ENCODE assay signal across 17 mouse cellular contexts in the genomic region with DNA sequence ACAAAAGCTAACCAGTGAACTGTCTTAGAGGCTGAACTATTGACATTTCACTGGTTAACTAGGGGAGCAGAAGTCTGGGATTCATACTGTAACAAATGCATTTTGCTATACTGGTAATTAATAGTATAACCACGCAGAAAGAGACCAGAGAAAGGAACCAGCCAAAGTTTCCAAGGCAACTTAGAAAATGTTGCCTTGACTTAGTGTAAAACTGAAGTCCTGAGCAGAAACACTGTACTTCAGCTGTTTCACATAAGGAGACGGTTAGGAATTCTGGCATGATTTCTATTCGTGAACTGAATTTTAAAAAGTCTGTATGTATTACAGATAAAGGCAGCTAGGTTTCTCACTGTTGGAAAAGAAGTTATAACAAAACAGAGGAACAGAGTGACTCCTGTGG.
DNase-seq lines count a peak whose midpoint lies in the region; ATAC-seq and TF ChIP-seq lines count a peak whose summit lies in the region.
"Had no signal": no experiment of that assay in that cellular context is flagged by ENCODE, and none has a peak within 500 bp of the region (broad histone marks: within the 10 kb centered on the region; RNA-seq: fewer than 3 reads in every experiment).

No protein-coding gene starts in this region.

- no peak for ATAC-seq in hindbrain, embryonic 15.5 days (ENCODE audit: low FRiP score, low read depth)
- no peak for ATAC-seq in hindbrain, embryonic 13.5 days (ENCODE audit: low FRiP score)
- ATAC-seq in midbrain, embryonic 11.5 days (ENCODE audit: low FRiP score), result no peak
- no peak for ATAC-seq in midbrain, embryonic 16.5 days
- ATAC-seq in embryonic facial prominence, embryonic 14.5 days (ENCODE audit: low read depth), result no peak
- no peak for ATAC-seq in intestine, postnatal 0 days

- no peaks in the 10 kb centered on the region for H3K36me3 ChIP-seq in hindbrain, embryonic 15.5 days
- no peaks in the 10 kb centered on the region for H3K36me3 ChIP-seq in hindbrain, embryonic 13.5 days
- H3K36me3 ChIP-seq in midbrain, embryonic 11.5 days (ENCODE audit: control insufficient read depth, insufficient read depth, low read length), result no peaks in the 10 kb centered on the region
- H3K36me3 ChIP-seq in midbrain, embryonic 16.5 days (ENCODE audit: control insufficient read depth, insufficient read depth, low read length), result no peaks in the 10 kb centered on the region
- no peaks in the 10 kb centered on the region for H3K36me3 ChIP-seq in embryonic facial prominence, embryonic 14.5 days (ENCODE audit: control insufficient read depth, insufficient read depth, low read length)
- H3K36me3 ChIP-seq in intestine, postnatal 0 days (ENCODE audit: control insufficient read depth, insufficient read depth), result no peaks in the 10 kb centered on the region
- H3K36me3 ChIP-seq: forebrain, embryonic 12.5 days; heart, embryonic 13.5 days had no signal

- H3K27ac ChIP-seq in hindbrain, embryonic 15.5 days (replicated peaks), result peak overlapping the region; percentile 1; the same call in 1 of the 2 replicates
- H3K27ac ChIP-seq in hindbrain, embryonic 13.5 days, result no peak overlapping the region
- no peak overlapping the region for H3K27ac ChIP-seq in midbrain, embryonic 11.5 days (ENCODE audit: low read depth, low read length)
- no peak overlapping the region for H3K27ac ChIP-seq in midbrain, embryonic 16.5 days (ENCODE audit: low read length)
- peak overlapping the region; percentile 80 for H3K27ac ChIP-seq in embryonic facial prominence, embryonic 14.5 days (replicated peaks; ENCODE audit: low read depth, low read length)
- no peak overlapping the region for H3K27ac ChIP-seq in intestine, postnatal 0 days (ENCODE audit: low read depth, low read length)
- H3K27ac ChIP-seq: forebrain, embryonic 12.5 days; gastrocnemius, adult 2 months; heart, embryonic 13.5 days had no signal

- TF ChIP-seq CTCF in intestine, postnatal 0 days (IDR thresholded peaks at IDR 0.05; ENCODE audit: low read depth), result no peak

- no peak overlapping the region for H3K4me2 ChIP-seq in hindbrain, embryonic 15.5 days
- no peak overlapping the region for H3K4me2 ChIP-seq in hindbrain, embryonic 13.5 days
- no peak overlapping the region for H3K4me2 ChIP-seq in midbrain, embryonic 11.5 days
- H3K4me2 ChIP-seq in midbrain, embryonic 16.5 days (ENCODE audit: low read length), result no peak overlapping the region
- no peak overlapping the region for H3K4me2 ChIP-seq in embryonic facial prominence, embryonic 14.5 days (ENCODE audit: low read depth, low read length)
- H3K4me2 ChIP-seq in intestine, postnatal 0 days (replicated peaks; ENCODE audit: low read depth), result no peak overlapping the region
- H3K4me2 ChIP-seq: forebrain, embryonic 12.5 days; heart, embryonic 13.5 days had no signal

- 56% methylated on average over 3 of the region's 3 CpGs for WGBS in hindbrain, embryonic 15.5 days
- 74% methylated on average over 3 of the region's 3 CpGs for WGBS in hindbrain, embryonic 13.5 days
- WGBS in midbrain, embryonic 11.5 days, result 85% methylated on average over 3 of the region's 3 CpGs
- WGBS in midbrain, embryonic 16.5 days, result 73% methylated on average over 3 of the region's 3 CpGs
- WGBS in embryonic facial prominence, embryonic 14.5 days, result 25% methylated on average over 3 of the region's 3 CpGs
- 82% methylated on average over 3 of the region's 3 CpGs for WGBS in intestine, postnatal 0 days

- no peaks in the 10 kb centered on the region for H3K9me3 ChIP-seq in hindbrain, embryonic 15.5 days
- no peaks in the 10 kb centered on the region for H3K9me3 ChIP-seq in hindbrain, embryonic 13.5 days
- H3K9me3 ChIP-seq in midbrain, embryonic 11.5 days (ENCODE audit: control insufficient read depth, low read length), result no peaks in the 10 kb centered on the region
- H3K9me3 ChIP-seq in midbrain, embryonic 16.5 days (replicated peaks; ENCODE audit: control insufficient read depth, low read length, poor library complexity, severe bottlenecking), result no peaks in the 10 kb centered on the region
- no peaks in the 10 kb centered on the region for H3K9me3 ChIP-seq in embryonic facial prominence, embryonic 14.5 days (ENCODE audit: control insufficient read depth, low read length)
- H3K9me3 ChIP-seq in intestine, postnatal 0 days (ENCODE audit: control insufficient read depth), result no peaks in the 10 kb centered on the region
- H3K9me3 ChIP-seq: forebrain, embryonic 12.5 days; heart, embryonic 13.5 days had no signal

- peak; percentile 31 for DNase-seq in midbrain, embryonic 11.5 days (ENCODE audit: low spot score, missing footprints)
- peak; percentile 72 for DNase-seq in embryonic facial prominence, embryonic 14.5 days (ENCODE audit: low spot score)
- no peak for DNase-seq in kidney, adult 18-20 months
- DNase-seq: adrenal gland, postnatal 10 days; cerebellum, adult 11-12 months; cerebellum, adult 9-11 months; cerebellum, postnatal 36 days; gastrocnemius, adult 2 months; gastrocnemius, postnatal 25 days; heart, postnatal 36 days; kidney, adult 2 months had no signal

- no peak overlapping the region for H3K4me3 ChIP-seq in hindbrain, embryonic 15.5 days
- H3K4me3 ChIP-seq in hindbrain, embryonic 13.5 days, result no peak overlapping the region
- H3K4me3 ChIP-seq in midbrain, embryonic 11.5 days (ENCODE audit: low read depth, low read length), result no peak overlapping the region
- H3K4me3 ChIP-seq in midbrain, embryonic 16.5 days (ENCODE audit: low read depth, low read length), result no peak overlapping the region
- no peak overlapping the region for H3K4me3 ChIP-seq in embryonic facial prominence, embryonic 14.5 days (ENCODE audit: low read depth, low read length)
- no peak overlapping the region for H3K4me3 ChIP-seq in intestine, postnatal 0 days (ENCODE audit: low read depth, low read length)
- H3K4me3 ChIP-seq: forebrain, embryonic 12.5 days; gastrocnemius, adult 2 months; heart, embryonic 13.5 days had no signal

- H3K9ac ChIP-seq in hindbrain, embryonic 15.5 days, result no peak overlapping the region
- no peak overlapping the region for H3K9ac ChIP-seq in hindbrain, embryonic 13.5 days
- H3K9ac ChIP-seq in midbrain, embryonic 11.5 days (ENCODE audit: low read length), result no peak overlapping the region
- H3K9ac ChIP-seq in midbrain, embryonic 16.5 days (ENCODE audit: low read depth, low read length), result no peak overlapping the region
- no peak overlapping the region for H3K9ac ChIP-seq in embryonic facial prominence, embryonic 14.5 days (ENCODE audit: low read depth, low read length)
- no peak overlapping the region for H3K9ac ChIP-seq in intestine, postnatal 0 days (ENCODE audit: low read depth, low read length)
- H3K9ac ChIP-seq: forebrain, embryonic 12.5 days; heart, embryonic 13.5 days had no signal

- H3K27me3 ChIP-seq in hindbrain, embryonic 15.5 days, result no peaks in the 10 kb centered on the region
- H3K27me3 ChIP-seq in hindbrain, embryonic 13.5 days, result no peaks in the 10 kb centered on the region
- H3K27me3 ChIP-seq in midbrain, embryonic 11.5 days (ENCODE audit: control insufficient read depth, insufficient read depth, low read length), result no peaks in the 10 kb centered on the region
- no peaks in the 10 kb centered on the region for H3K27me3 ChIP-seq in midbrain, embryonic 16.5 days (ENCODE audit: control insufficient read depth, insufficient read depth, low read depth, low read length)
- no peaks in the 10 kb centered on the region for H3K27me3 ChIP-seq in embryonic facial prominence, embryonic 14.5 days (replicated peaks; ENCODE audit: control insufficient read depth, insufficient read depth, low read length)
- H3K27me3 ChIP-seq in intestine, postnatal 0 days (replicated peaks; ENCODE audit: control insufficient read depth, insufficient read depth, low read length), result no peaks in the 10 kb centered on the region
- H3K27me3 ChIP-seq: forebrain, embryonic 12.5 days; heart, embryonic 13.5 days had no signal

- H3K4me1 ChIP-seq in hindbrain, embryonic 15.5 days (replicated peaks), result no peaks in the 10 kb centered on the region
- H3K4me1 ChIP-seq in hindbrain, embryonic 13.5 days (replicated peaks), result no peaks in the 10 kb centered on the region
- no peaks in the 10 kb centered on the region for H3K4me1 ChIP-seq in midbrain, embryonic 11.5 days (ENCODE audit: control insufficient read depth, insufficient read depth, low read length)
- no peaks in the 10 kb centered on the region for H3K4me1 ChIP-seq in midbrain, embryonic 16.5 days (ENCODE audit: control insufficient read depth, insufficient read depth, low read length)
- peaks cover 17% of the 10 kb centered on the region for H3K4me1 ChIP-seq in embryonic facial prominence, embryonic 14.5 days (ENCODE audit: control insufficient read depth, insufficient read depth, low read length)
- H3K4me1 ChIP-seq in intestine, postnatal 0 days (replicated peaks; ENCODE audit: control insufficient read depth, insufficient read depth, low read length), result no peaks in the 10 kb centered on the region
- H3K4me1 ChIP-seq: heart, embryonic 13.5 days had no signal

Comparison
In these comparisons a context has a peak if more than half of its experiments do, and no peak if none do; other contexts are left out.
1. H3K27ac ChIP-seq: peak in hindbrain, embryonic 15.5 days (single experiment) and embryonic facial prominence, embryonic 14.5 days (single experiment); none in hindbrain, embryonic 13.5 days (single experiment), midbrain, embryonic 11.5 days (single experiment), midbrain, embryonic 16.5 days (single experiment) and intestine, postnatal 0 days (single experiment).